Mouse (Mus musculus) testis, adult 2 months (tissue): Measurements from ENCODE around the gene Eef1akmt3.

Experiments
- CTCF ChIP-seq: fragments of 200-500 bp; IDR thresholded peaks from 2 replicates; pipeline ENCODE4 v1.5.1; 2012; ENCODE audit warnings: low read depth, mild to moderate bottlenecking, inconsistent platforms, low read length, moderate library complexity; ENCODE audit not compliant: control insufficient read depth, insufficient read depth, insufficient replicate concordance
- POLR2A ChIP-seq: fragments of 200-500 bp; IDR thresholded peaks from 2 replicates; pipeline ENCODE4 v1.6.1; 2012; ENCODE audit warnings: low read depth, mild to moderate bottlenecking, inconsistent platforms, low read length, moderate library complexity; ENCODE audit not compliant: control insufficient read depth

DNA sequence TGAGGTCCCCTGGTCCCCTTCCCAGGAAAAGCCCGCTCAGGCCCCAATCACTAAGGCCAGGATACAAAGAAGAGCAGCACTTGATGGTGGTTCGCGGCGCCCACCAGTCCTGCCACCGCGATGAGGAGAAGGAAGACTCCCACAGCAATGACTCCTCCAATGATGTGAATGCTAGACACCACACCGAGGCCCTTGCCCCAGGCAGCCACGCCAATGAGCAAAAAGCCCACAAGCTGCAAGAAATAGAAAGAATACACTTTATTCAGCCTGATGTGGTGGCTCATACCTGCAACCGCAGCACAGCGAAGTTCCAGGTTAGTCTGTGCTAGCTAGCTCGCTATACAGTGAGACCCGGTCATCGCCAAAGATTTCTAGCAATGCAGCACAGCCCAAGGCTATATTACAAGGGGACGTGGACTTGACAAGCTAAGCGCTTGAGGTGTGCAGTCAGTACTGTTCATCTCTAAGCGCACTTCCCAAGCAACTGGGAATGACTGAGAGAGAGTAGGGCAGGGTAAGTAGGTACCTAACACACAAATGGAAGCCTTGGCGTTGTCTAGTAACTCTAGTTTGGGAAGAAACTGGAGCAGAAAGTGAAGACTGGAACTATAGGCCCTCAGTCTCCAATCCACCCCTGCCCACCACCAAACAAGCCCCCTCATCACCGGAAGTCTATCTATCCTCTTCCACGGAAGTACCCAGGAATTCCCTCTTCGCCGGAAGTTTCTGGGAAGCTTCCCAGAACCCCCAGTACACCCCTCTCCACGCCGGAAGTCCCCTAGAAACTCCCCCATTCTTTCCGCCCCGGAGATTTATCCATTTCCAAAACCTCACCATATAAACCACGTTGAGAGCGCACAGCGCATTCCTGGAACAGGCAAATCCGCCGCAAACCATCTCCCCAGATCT is 28.2 kb upstream of the Eef1akmt3 start:
- TF ChIP-seq CTCF (no peak), POLR2A (no peak)
